ENCODE assay signal across 20 mouse cellular contexts in genomic region chr1:33022852-33023251, GRCm38 (mm10).
DNase-seq lines count a peak whose midpoint lies in the region; ATAC-seq and TF ChIP-seq lines count a peak whose summit lies in the region.
"Had no signal": no experiment of that assay in that cellular context is flagged by ENCODE, and none has a peak within 500 bp of the region (broad histone marks: within the 10 kb centered on the region; RNA-seq: fewer than 3 reads in every experiment).

No protein-coding gene starts in this region.

- no peak overlapping the region for H3K4me3 ChIP-seq in intestine, postnatal 0 days (ENCODE audit: low read depth, low read length)
- H3K4me3 ChIP-seq in intestine, embryonic 15.5 days (replicated peaks): no peak overlapping the region
- H3K4me3 ChIP-seq in CH12.LX (replicated peaks in 1 of 3; ENCODE audit: low read depth in 2 of 3, low read length in 2 of 3, poor library complexity in 1 of 3): no peak overlapping the region
- no peak overlapping the region for H3K4me3 ChIP-seq in forebrain, embryonic 14.5 days (ENCODE audit: low read depth, low read length)
- H3K4me3 ChIP-seq: embryonic facial prominence, embryonic 15.5 days; forebrain, embryonic 12.5 days; heart, embryonic 10.5 days; midbrain, embryonic 13.5 days; neural tube, embryonic 12.5 days had no signal

- H3K4me2 ChIP-seq in intestine, postnatal 0 days (replicated peaks; ENCODE audit: low read depth): no peak overlapping the region
- H3K4me2 ChIP-seq in intestine, embryonic 15.5 days (replicated peaks): no peak overlapping the region
- H3K4me2 ChIP-seq in CH12.LX (ENCODE audit: insufficient read depth, low read depth, poor library complexity, severe bottlenecking): no peak overlapping the region
- no peak overlapping the region for H3K4me2 ChIP-seq in forebrain, embryonic 14.5 days (ENCODE audit: low read length)
- H3K4me2 ChIP-seq: embryonic facial prominence, embryonic 15.5 days; forebrain, embryonic 12.5 days; midbrain, embryonic 13.5 days; neural tube, embryonic 12.5 days had no signal

- no peaks in the 10 kb centered on the region for H3K9me3 ChIP-seq in intestine, postnatal 0 days (ENCODE audit: control insufficient read depth)
- no peaks in the 10 kb centered on the region for H3K9me3 ChIP-seq in intestine, embryonic 15.5 days
- no peaks in the 10 kb centered on the region for H3K9me3 ChIP-seq in CH12.LX (replicated peaks; ENCODE audit: low read length)
- H3K9me3 ChIP-seq in forebrain, embryonic 14.5 days (replicated peaks; ENCODE audit: control insufficient read depth, low read length): no peaks in the 10 kb centered on the region
- H3K9me3 ChIP-seq: embryonic facial prominence, embryonic 15.5 days; forebrain, embryonic 12.5 days; heart, embryonic 10.5 days; midbrain, embryonic 13.5 days; neural tube, embryonic 12.5 days had no signal

- no peak for TF ChIP-seq EP300 in CH12.LX (IDR thresholded peaks at IDR 0.05; ENCODE audit: low read length)

- no peak for ATAC-seq in intestine, postnatal 0 days
- no peak for ATAC-seq in intestine, embryonic 15.5 days
- no peak for ATAC-seq in forebrain, embryonic 14.5 days
- ATAC-seq: midbrain, embryonic 13.5 days had no signal

- no peaks in the 10 kb centered on the region for H3K4me1 ChIP-seq in intestine, postnatal 0 days (replicated peaks; ENCODE audit: control insufficient read depth, insufficient read depth, low read length)
- no peaks in the 10 kb centered on the region for H3K4me1 ChIP-seq in intestine, embryonic 15.5 days (replicated peaks)
- no peaks in the 10 kb centered on the region for H3K4me1 ChIP-seq in CH12.LX (ENCODE audit: control insufficient read depth in 1 of 2, insufficient read depth in 2 of 2)
- peaks cover 7% of the 10 kb centered on the region; the same call in 1 of the 2 replicates for H3K4me1 ChIP-seq in forebrain, embryonic 14.5 days (ENCODE audit: control insufficient read depth, insufficient read depth, low read length)
- H3K4me1 ChIP-seq: embryonic facial prominence, embryonic 15.5 days; heart, embryonic 10.5 days; neural tube, embryonic 12.5 days had no signal

- H3K79me2 ChIP-seq in CH12.LX (replicated peaks; ENCODE audit: control insufficient read depth, extremely low read depth, insufficient read depth, poor library complexity, severe bottlenecking): no peaks in the 10 kb centered on the region

- TF ChIP-seq CTCF in intestine, postnatal 0 days (IDR thresholded peaks at IDR 0.05; ENCODE audit: low read depth): peak; percentile 23; the same call in 1 of the 2 replicates
- TF ChIP-seq CTCF in CH12.LX (conservative IDR thresholded peaks at IDR 0.05 in 1 of 2, IDR thresholded peaks at IDR 0.05 in 1 of 2; ENCODE audit: low read depth in 2 of 2, low read length in 2 of 2): peak; percentile 45 to 51

- no peaks in the 10 kb centered on the region for H3K36me3 ChIP-seq in intestine, postnatal 0 days (ENCODE audit: control insufficient read depth, insufficient read depth)
- H3K36me3 ChIP-seq in intestine, embryonic 15.5 days: no peaks in the 10 kb centered on the region
- no peaks in the 10 kb centered on the region for H3K36me3 ChIP-seq in CH12.LX (replicated peaks in 1 of 2; ENCODE audit: control insufficient read depth in 1 of 2, insufficient read depth in 1 of 2, low read length in 1 of 2)
- H3K36me3 ChIP-seq in forebrain, embryonic 14.5 days (ENCODE audit: control insufficient read depth, insufficient read depth, low read length): no peaks in the 10 kb centered on the region
- H3K36me3 ChIP-seq: embryonic facial prominence, embryonic 15.5 days; forebrain, embryonic 12.5 days; heart, embryonic 10.5 days; midbrain, embryonic 13.5 days; neural tube, embryonic 12.5 days had no signal

- peak; percentile 25 for TF ChIP-seq RAD21 in CH12.LX (IDR thresholded peaks at IDR 0.05; ENCODE audit: low read depth, low read length)

- no peak for TF ChIP-seq POLR2A in CH12.LX (IDR thresholded peaks at IDR 0.05; ENCODE audit: low read depth, low read length)

- DNase-seq in 3T3-L1 (ENCODE audit: low read depth, low spot score): peak; percentile 45
- peak; percentile 21 for DNase-seq in CH12.LX (ENCODE audit: extremely low read depth)
- DNase-seq in adipocyte (ENCODE audit: low spot score): peak; percentile 4
- no peak for DNase-seq in cerebellum, adult 11-12 months
- no peak for DNase-seq in forebrain, embryonic 14.5 days (ENCODE audit: low spot score)
- no peak for DNase-seq in left cerebral cortex, adult 18-20 months (ENCODE audit: low spot score in 2 of 2)
- DNase-seq: cerebellum, adult 9-10 months; gastrocnemius, postnatal 10 days; heart, postnatal 4 days; kidney, adult 2 months; liver; lung, postnatal 36 days; thymus, postnatal 25 days had no signal

- WGBS in intestine, postnatal 0 days: 69% methylated on average over 4 of the region's 4 CpGs
- WGBS in intestine, embryonic 15.5 days: 81% methylated on average over 4 of the region's 4 CpGs
- 88% methylated on average over 4 of the region's 4 CpGs for WGBS in forebrain, embryonic 14.5 days

- H3K9ac ChIP-seq in intestine, postnatal 0 days (ENCODE audit: low read depth, low read length): no peak overlapping the region
- no peak overlapping the region for H3K9ac ChIP-seq in intestine, embryonic 15.5 days
- H3K9ac ChIP-seq in CH12.LX (ENCODE audit: insufficient read depth, low read depth): no peak overlapping the region
- H3K9ac ChIP-seq in forebrain, embryonic 14.5 days (ENCODE audit: low read length): no peak overlapping the region
- H3K9ac ChIP-seq: embryonic facial prominence, embryonic 15.5 days; forebrain, embryonic 12.5 days; midbrain, embryonic 13.5 days; neural tube, embryonic 12.5 days had no signal

- dilution Hi-C loops in CH12.LX (cut with MboI; ENCODE audit: extremely low pct_ligation_motif_present, extremely low pct_unique_long_range_greater_than_20kb, low sequenced_read_pairs): no loop called here

- in situ Hi-C loops in CH12.LX (cut with MboI; ENCODE audit: low pct_ligation_motif_present, low pct_unique_long_range_greater_than_20kb, low sequenced_read_pairs): no loop called here

- H3K27ac ChIP-seq in intestine, postnatal 0 days (ENCODE audit: low read depth, low read length): no peak overlapping the region
- H3K27ac ChIP-seq in intestine, embryonic 15.5 days: no peak overlapping the region
- H3K27ac ChIP-seq in CH12.LX (ENCODE audit: insufficient read depth, low read depth): no peak overlapping the region
- no peak overlapping the region for H3K27ac ChIP-seq in forebrain, embryonic 14.5 days (ENCODE audit: low read depth, low read length)
- H3K27ac ChIP-seq: embryonic facial prominence, embryonic 15.5 days; forebrain, embryonic 12.5 days; heart, embryonic 10.5 days; midbrain, embryonic 13.5 days; neural tube, embryonic 12.5 days had no signal

- no peaks in the 10 kb centered on the region for H3K27me3 ChIP-seq in intestine, postnatal 0 days (replicated peaks; ENCODE audit: control insufficient read depth, insufficient read depth, low read length)
- H3K27me3 ChIP-seq in intestine, embryonic 15.5 days (replicated peaks): no peaks in the 10 kb centered on the region
- H3K27me3 ChIP-seq in CH12.LX (replicated peaks): no peaks in the 10 kb centered on the region
- no peaks in the 10 kb centered on the region for H3K27me3 ChIP-seq in forebrain, embryonic 14.5 days (replicated peaks; ENCODE audit: control insufficient read depth, insufficient read depth, low read length)
- H3K27me3 ChIP-seq: embryonic facial prominence, embryonic 15.5 days; forebrain, embryonic 12.5 days; midbrain, embryonic 13.5 days; neural tube, embryonic 12.5 days had no signal

TF ChIP-seq in CH12.LX, 34 proteins besides CTCF, POLR2A, EP300 and RAD21:
- TF ChIP-seq SMC3 (IDR thresholded peaks at IDR 0.05; ENCODE audit: low read depth, low read length) (peak; percentile 11; the same call in 1 of the 2 replicates), CHD2 (IDR thresholded peaks at IDR 0.05; ENCODE audit: low read length) (no peak), ZNF384 (IDR thresholded peaks at IDR 0.05; ENCODE audit: low read depth, low read length) (peak; percentile 97)

Comparison
In these comparisons a context has a peak if more than half of its experiments do, and no peak if none do; other contexts are left out.
1. DNase-seq: peak in 3T3-L1 (single experiment), CH12.LX (single experiment) and adipocyte (single experiment); none in cerebellum, adult 11-12 months (single experiment), forebrain, embryonic 14.5 days (single experiment) and left cerebral cortex, adult 18-20 months (0 of 2).